Mouse (Mus musculus) heart, postnatal 0 days (tissue): ENCODE data around the gene Ube2f.

Source experiments
- CTCF ChIP-seq: IDR thresholded peaks from 2 replicates; pipeline ENCODE4 v1.5.1; 2016; ENCODE audit warnings: antibody characterized with exemption, control low read depth, low read depth
- EP300 ChIP-seq: IDR thresholded peaks from 2 replicates; pipeline ENCODE4 v1.6.1; 2016; ENCODE audit warnings: antibody characterized with exemption, low read depth

DNA sequence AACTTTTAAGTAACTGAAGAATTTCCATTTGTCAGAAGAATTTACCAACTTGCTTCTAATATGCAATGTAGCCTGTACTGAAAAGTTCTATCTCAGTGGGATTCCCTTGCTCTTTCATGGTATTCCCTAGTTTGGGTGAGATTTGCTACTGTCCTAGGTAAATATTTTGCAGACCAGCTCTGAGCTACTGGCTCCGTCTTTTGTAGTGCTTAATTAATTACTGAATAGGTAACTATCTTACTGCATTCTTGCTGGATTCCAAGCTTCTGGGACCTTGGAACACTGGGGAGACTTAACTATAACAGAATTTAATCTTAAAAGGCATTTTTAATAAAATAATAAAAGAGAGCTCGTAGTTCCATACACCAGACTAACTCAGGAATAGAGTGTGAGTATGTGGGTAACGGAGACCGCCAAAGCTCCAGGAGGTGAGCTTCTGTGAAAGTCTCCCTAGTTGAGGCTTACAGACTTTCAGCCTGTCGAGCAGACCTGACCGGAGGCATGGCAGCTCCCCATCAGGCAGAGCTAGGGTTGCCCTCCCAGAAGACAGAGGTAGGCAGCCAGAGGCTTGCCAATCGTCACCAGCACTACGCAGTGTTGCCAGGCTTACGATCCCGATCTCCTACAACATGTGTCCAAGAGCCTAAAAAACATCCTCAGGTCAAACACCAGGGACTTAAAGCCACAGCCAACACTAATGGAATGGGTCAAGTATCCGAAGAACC is 42.2 kb downstream of the Ube2f start:
- TF ChIP-seq EP300, result no peak
- TF ChIP-seq CTCF, result no peak
